Mouse (Mus musculus): ENCODE data around the gene Mpped2. TPM values are rescaled to one million over a fixed set of nuclear protein-coding genes. Genes with fewer than 3 reads are reported as not detected.

The Mpped2 gene
- polyA plus RNA-seq (2015; fragmentation: Nextera tagmentation; extraction: Ambion mirVana), result 130 and 149 TPM in 2 replicates

DNA sequence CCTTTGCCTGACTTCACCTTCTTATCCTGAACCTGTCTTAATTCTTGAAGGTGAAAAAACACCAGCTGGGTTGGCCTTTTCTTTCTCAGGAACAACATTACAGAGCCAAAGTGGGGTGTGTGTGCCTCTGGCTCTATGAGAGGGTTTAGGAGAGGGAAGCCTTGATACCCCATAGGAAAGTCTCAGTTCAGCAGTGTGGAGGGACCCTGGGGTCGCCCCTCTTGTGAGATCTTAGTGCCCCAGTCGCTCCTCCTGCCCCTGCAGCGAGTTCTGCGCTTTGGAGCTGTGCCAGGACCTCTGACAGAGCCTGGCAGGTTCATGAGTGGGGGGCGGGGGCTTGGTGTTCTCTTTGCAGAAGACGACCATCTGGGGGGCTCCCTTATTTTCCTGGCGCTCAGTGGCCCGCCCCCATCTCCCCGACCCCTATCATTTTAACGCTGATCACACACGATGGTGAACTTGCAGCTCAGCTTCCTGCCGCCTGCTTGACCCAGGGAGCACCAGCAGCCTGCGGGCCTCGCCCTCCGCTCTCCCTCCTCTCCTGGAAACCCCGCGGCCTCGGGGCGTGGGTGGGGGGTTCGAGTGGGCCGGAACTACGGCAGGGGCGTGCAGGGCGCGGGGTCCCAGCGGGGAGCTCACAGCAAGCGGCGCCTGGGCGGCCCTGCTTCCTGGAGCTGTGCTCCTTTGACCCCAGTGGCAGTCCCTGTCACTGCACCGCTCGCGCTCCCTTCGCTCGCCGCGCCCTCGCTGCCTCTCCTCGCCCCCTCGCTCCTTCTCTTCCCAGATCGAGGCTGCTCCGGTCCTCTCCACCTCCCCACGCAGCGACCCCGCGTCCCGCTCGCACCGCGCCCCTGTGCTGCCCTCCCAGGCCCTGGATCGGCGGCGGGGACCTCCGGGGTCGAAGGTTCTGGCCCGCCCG, at the start of gene Mpped2:
TSS of gene Mpped2 (plus strand) at position 487 of the 919 bp plus-strand sequence.
- Histone ChIP-seq H3K4me3 (peak within 1 kb of the TSS; percentile 88), H3K9ac (peak within 1 kb of the TSS; percentile 99), H3K4me1 (replicated peaks) (peaks cover 40% of the 10 kb centered on the region), H3K36me3 (no peaks in the 10 kb centered on the region), H3K27me3 (no peaks in the 10 kb centered on the region), H3K4me2 (peak within 1 kb of the TSS; percentile 94), H3K27ac (replicated peaks) (peak within 1 kb of the TSS; percentile 98), H3K9me3 (no peaks in the 10 kb centered on the region)
- ATAC-seq (ENCODE audit: low FRiP score, low read depth), result peak; percentile 65
- WGBS, result under 1% methylated on average over 54 of the region's 56 CpGs

GRCm38 (mm10) chr2:106644782-106645181, 48.3 kb upstream of the Mpped2 start:
- ATAC-seq (ENCODE audit: low FRiP score, low read depth), result no peak
- Histone ChIP-seq H3K4me3 (no peak overlapping the region), H3K4me1 (replicated peaks) (peaks cover 6% of the 10 kb centered on the region; the same call in 1 of the 2 replicates), H3K27ac (replicated peaks) (no peak overlapping the region), H3K4me2 (no peak overlapping the region), H3K9ac (no peak overlapping the region), H3K9me3 (no peaks in the 10 kb centered on the region), H3K27me3 (no peaks in the 10 kb centered on the region), H3K36me3 (no peaks in the 10 kb centered on the region)
- 90% methylated on average over 3 of the region's 3 CpGs for WGBS

GRCm38 (mm10) chr2:106649686-106650570, 43.1 kb upstream of the Mpped2 start:
- peak overlapping the region; percentile 39 for H3K4me3 ChIP-seq
- H3K9me3 ChIP-seq, result no peaks in the 10 kb centered on the region
- peak overlapping the region; percentile 39 for H3K9ac ChIP-seq
- H3K36me3 ChIP-seq, result no peaks in the 10 kb centered on the region
- ATAC-seq (ENCODE audit: low FRiP score, low read depth), result peak; percentile 97
- peak overlapping the region; percentile 56 for H3K4me2 ChIP-seq
- 7% methylated on average over 25 of the region's 25 CpGs for WGBS
- H3K4me1 ChIP-seq (replicated peaks), result peaks cover 9% of the 10 kb centered on the region; the same call in 1 of the 2 replicates
- peak overlapping the region; percentile 79 for H3K27ac ChIP-seq (replicated peaks)
- no peaks in the 10 kb centered on the region for H3K27me3 ChIP-seq

- Histone ChIP-seq H3K9ac (no peak overlapping the region), H3K4me3 (no peak overlapping the region), H3K9me3 (no peaks in the 10 kb centered on the region), H3K4me1 (replicated peaks) (peaks cover 9% of the 10 kb centered on the region; the same call in 1 of the 2 replicates), H3K4me2 (no peak overlapping the region), H3K36me3 (no peaks in the 10 kb centered on the region), H3K27me3 (no peaks in the 10 kb centered on the region), H3K27ac (replicated peaks) (no peak overlapping the region)
- WGBS, result 74% methylated on average over 8 of the region's 8 CpGs
- ATAC-seq (ENCODE audit: low FRiP score, low read depth), result no peak
Measured at GRCm38 (mm10) chr2:106652151-106652550, 40.9 kb upstream of the Mpped2 start.

- Histone ChIP-seq H3K27ac (replicated peaks) (no peak overlapping the region), H3K27me3 (no peaks in the 10 kb centered on the region), H3K4me1 (replicated peaks) (peaks cover 9% of the 10 kb centered on the region; the same call in 1 of the 2 replicates), H3K9ac (no peak overlapping the region), H3K4me3 (no peak overlapping the region), H3K4me2 (no peak overlapping the region), H3K36me3 (no peaks in the 10 kb centered on the region), H3K9me3 (no peaks in the 10 kb centered on the region)
- ATAC-seq (ENCODE audit: low FRiP score, low read depth), result no peak
- WGBS, result 85% methylated on average over 4 of the region's 4 CpGs
Measured at GRCm38 (mm10) chr2:106652741-106653140, 40.3 kb upstream of the Mpped2 start.

DNA sequence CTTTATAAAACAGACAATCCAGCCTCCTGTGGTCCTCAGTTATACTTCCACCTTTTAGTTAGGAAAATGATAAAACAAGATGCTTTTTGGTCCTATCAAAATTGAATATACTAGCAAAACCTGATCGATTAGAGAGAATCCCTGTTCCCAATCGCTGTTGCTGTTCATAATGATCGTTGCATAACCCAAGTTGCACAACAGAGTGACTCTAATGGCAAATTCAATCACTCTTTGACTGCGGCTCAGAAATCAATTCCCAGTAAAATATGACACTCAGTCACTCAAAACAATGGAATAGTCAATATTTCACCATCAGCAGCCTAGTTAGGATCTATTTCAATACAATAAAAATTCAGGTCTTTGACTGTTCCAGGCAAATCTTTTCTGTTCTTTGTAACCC, 39.8 kb upstream of the Mpped2 start:
- no peak overlapping the region for H3K9ac ChIP-seq
- H3K27me3 ChIP-seq, result no peaks in the 10 kb centered on the region
- H3K4me3 ChIP-seq, result no peak overlapping the region
- ATAC-seq (ENCODE audit: low FRiP score, low read depth), result no peak
- peaks cover 9% of the 10 kb centered on the region; the same call in 1 of the 2 replicates for H3K4me1 ChIP-seq (replicated peaks)
- H3K9me3 ChIP-seq, result no peaks in the 10 kb centered on the region
- WGBS, result 86% methylated on average over 4 of the region's 4 CpGs
- H3K36me3 ChIP-seq, result no peaks in the 10 kb centered on the region
- H3K4me2 ChIP-seq, result no peak overlapping the region
- no peak overlapping the region for H3K27ac ChIP-seq (replicated peaks)

- no peaks in the 10 kb centered on the region for H3K9me3 ChIP-seq
- 0 out of 2 replicates have a peak, but pooled peaks cover 2% of the 10 kb centered on the region for H3K4me1 ChIP-seq (replicated peaks)
- H3K27ac ChIP-seq (replicated peaks), result no peak overlapping the region
- H3K36me3 ChIP-seq, result no peaks in the 10 kb centered on the region
- H3K4me2 ChIP-seq, result no peak overlapping the region
- no peak overlapping the region for H3K9ac ChIP-seq
- WGBS, result 76% methylated on average over 4 of the region's 4 CpGs
- no peak overlapping the region for H3K4me3 ChIP-seq
- no peaks in the 10 kb centered on the region for H3K27me3 ChIP-seq
- ATAC-seq (ENCODE audit: low FRiP score, low read depth), result no peak
Measured at GRCm38 (mm10) chr2:106655271-106655670, 37.8 kb upstream of the Mpped2 start.

DNA sequence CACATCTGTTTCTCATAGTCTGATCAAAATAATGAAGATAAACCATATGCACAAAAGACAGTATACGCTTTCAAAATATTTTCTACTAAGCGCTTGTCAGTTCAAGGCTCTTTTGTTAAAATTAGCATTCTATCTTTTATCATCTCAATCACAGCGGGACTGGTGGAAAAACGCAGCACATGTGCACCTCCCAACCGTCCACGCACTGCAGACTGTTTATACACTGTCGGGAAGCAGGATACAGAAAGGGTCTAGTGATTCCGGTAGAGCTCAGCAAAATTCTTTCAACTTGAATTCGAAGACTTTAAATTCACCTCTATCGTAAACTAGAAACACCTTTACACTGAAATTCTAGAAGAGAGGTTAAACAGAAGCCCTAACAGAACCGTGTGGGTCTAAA, 27.8 kb upstream of the Mpped2 start:
- ATAC-seq (ENCODE audit: low FRiP score, low read depth), result no peak
- Histone ChIP-seq H3K27ac (replicated peaks) (no peak overlapping the region), H3K4me3 (no peak overlapping the region), H3K9ac (no peak overlapping the region), H3K4me2 (no peak overlapping the region), H3K36me3 (no peaks in the 10 kb centered on the region), H3K27me3 (no peaks in the 10 kb centered on the region), H3K4me1 (replicated peaks) (no peaks in the 10 kb centered on the region), H3K9me3 (no peaks in the 10 kb centered on the region)
- WGBS, result 61% methylated on average over 11 of the region's 11 CpGs

GRCm38 (mm10) chr2:106674319-106674718, 18.8 kb upstream of the Mpped2 start:
- Histone ChIP-seq H3K4me2 (no peak overlapping the region), H3K9ac (no peak overlapping the region), H3K27ac (replicated peaks) (no peak overlapping the region), H3K4me3 (no peak overlapping the region), H3K4me1 (replicated peaks) (no peaks in the 10 kb centered on the region), H3K36me3 (no peaks in the 10 kb centered on the region), H3K9me3 (no peaks in the 10 kb centered on the region), H3K27me3 (no peaks in the 10 kb centered on the region)
- WGBS, result 84% methylated on average over 8 of the region's 8 CpGs
- no peak for ATAC-seq (ENCODE audit: low FRiP score, low read depth)

- H3K27ac ChIP-seq (replicated peaks), result no peak overlapping the region
- H3K27me3 ChIP-seq, result no peaks in the 10 kb centered on the region
- H3K4me3 ChIP-seq, result no peak overlapping the region
- ATAC-seq (ENCODE audit: low FRiP score, low read depth), result no peak
- H3K4me1 ChIP-seq (replicated peaks), result no peaks in the 10 kb centered on the region
- H3K4me2 ChIP-seq, result no peak overlapping the region
- H3K36me3 ChIP-seq, result no peaks in the 10 kb centered on the region
- H3K9me3 ChIP-seq, result no peaks in the 10 kb centered on the region
- no peak overlapping the region for H3K9ac ChIP-seq
- WGBS, result 29% methylated on average over 2 of the region's 2 CpGs
Measured at GRCm38 (mm10) chr2:106677449-106677848, 15.6 kb upstream of the Mpped2 start.

- Histone ChIP-seq H3K36me3 (no peaks in the 10 kb centered on the region), H3K9me3 (no peaks in the 10 kb centered on the region), H3K4me3 (no peak overlapping the region), H3K27me3 (no peaks in the 10 kb centered on the region), H3K27ac (replicated peaks) (no peak overlapping the region), H3K9ac (no peak overlapping the region), H3K4me2 (no peak overlapping the region), H3K4me1 (replicated peaks) (peaks cover 6% of the 10 kb centered on the region; the same call in 1 of the 2 replicates)
- WGBS, result 90% methylated on average over 5 of the region's 5 CpGs
- no peak for ATAC-seq (ENCODE audit: low FRiP score, low read depth)
Measured at GRCm38 (mm10) chr2:106679720-106680455, 13.2 kb upstream of the Mpped2 start.

All from hindbrain, embryonic 15.5 days (tissue).